Mouse (Mus musculus): ENCODE measurements at regions not wholly inside any gene's neighbourhood (a gene's known extent, or its start where the extent isn't known, plus 50 kb on each side); places are given as distances from the start of the nearest gene placed in this dataset.

- DNase-seq: no peak
- intact Hi-C loops (cut with DNase I): no loop called here
Observed at GRCm38 (mm10) chr10:117517800-117518770, 111.2 kb upstream of the Cpm start.

GRCm38 (mm10) chr10:117517071-117517714 lies 112.1 kb upstream of the Cpm start:
- intact Hi-C loops (cut with DNase I): no loop called here
- no peak for DNase-seq

DNA sequence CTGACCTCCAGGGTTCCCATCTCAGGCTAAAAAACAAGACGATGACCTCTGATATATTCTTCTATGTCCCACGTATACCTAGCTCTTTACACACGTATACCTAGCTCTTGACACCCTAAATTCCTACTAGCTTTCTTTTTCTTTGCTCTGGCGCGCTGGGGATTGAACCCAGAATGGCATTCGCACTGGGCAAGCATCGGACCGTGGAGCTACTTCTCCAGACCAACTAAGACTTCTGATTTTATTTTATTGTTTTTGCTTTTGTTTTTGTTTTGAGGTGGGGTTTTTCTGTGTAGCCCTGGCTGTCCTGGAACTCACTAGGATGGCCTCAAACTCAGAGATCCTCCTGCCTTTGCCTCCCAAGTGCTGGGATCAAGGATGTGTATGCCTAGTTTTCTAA lies 112.8 kb upstream of the Cpm start:
- intact Hi-C loops (cut with DNase I): no loop called here
- DNase-seq: no peak

- intact Hi-C loops (cut with DNase I): loop anchor here (1.0 kb wide), 1 partner anchor 162 kb away; no protein-coding TSS in a partner anchor
- DNase-seq: peak; percentile 35 to 36
Observed at GRCm38 (mm10) chr10:117515777-117516501, 113.4 kb upstream of the Cpm start.

DNA sequence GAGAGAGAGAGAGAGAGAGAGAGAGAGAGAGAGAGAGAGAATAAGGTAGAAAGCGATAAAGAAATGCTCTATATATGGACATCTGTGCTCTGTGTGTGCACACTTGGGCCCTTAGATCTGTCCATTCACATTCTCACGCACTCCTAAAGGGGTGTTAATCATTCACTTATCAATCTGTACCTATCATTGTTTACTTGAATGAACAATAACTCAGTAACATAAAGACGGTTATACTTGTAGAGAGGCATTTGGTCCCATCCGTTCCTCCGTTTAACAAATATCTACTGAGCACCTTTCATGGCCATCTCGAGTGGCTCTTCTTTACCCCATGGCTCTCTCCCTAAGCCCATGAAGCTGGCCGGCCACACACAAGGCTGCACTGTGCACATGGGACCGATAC lies 114.3 kb upstream of the Cpm start:
- DNase-seq: no peak
- intact Hi-C loops (cut with DNase I): loop anchor here (1.0 kb wide), 1 partner anchor 163 kb away; no protein-coding TSS in a partner anchor

DNA sequence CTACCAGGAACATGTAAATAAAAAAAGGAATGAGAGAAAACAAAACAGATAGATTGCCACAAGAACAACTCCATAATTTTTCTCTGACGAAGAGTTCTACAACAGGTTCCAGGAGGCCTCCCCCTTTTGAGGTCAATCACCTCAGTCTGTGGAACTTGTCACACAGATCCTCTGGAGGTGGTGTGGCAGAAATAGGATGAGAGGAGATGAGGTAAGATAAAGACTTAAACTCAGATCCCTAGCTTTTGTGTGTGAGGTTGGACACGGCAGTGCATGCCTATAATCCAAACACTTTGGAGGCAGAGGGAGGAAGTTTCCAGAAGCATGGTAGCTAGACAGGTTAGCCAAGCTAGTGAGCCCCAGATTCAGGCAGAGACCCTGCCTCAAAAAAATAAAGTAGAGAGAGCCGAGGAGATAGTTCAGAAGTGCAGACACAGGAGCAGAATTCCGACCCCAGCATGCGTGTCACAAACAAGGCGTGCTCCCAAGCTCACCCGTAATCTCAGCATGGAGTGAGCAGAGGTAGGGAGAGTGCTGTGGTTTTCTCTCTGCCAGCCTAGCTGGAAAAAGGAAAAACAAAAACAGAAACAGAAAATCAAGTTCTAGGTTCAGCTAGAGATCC lies 115.3 kb upstream of the Cpm start:
- no peak for DNase-seq
- intact Hi-C loops (cut with DNase I): no loop called here

GRCm38 (mm10) chr10:117512424-117513257 lies 116.7 kb upstream of the Cpm start:
- no peak for DNase-seq
- intact Hi-C loops (cut with DNase I): no loop called here

DNA sequence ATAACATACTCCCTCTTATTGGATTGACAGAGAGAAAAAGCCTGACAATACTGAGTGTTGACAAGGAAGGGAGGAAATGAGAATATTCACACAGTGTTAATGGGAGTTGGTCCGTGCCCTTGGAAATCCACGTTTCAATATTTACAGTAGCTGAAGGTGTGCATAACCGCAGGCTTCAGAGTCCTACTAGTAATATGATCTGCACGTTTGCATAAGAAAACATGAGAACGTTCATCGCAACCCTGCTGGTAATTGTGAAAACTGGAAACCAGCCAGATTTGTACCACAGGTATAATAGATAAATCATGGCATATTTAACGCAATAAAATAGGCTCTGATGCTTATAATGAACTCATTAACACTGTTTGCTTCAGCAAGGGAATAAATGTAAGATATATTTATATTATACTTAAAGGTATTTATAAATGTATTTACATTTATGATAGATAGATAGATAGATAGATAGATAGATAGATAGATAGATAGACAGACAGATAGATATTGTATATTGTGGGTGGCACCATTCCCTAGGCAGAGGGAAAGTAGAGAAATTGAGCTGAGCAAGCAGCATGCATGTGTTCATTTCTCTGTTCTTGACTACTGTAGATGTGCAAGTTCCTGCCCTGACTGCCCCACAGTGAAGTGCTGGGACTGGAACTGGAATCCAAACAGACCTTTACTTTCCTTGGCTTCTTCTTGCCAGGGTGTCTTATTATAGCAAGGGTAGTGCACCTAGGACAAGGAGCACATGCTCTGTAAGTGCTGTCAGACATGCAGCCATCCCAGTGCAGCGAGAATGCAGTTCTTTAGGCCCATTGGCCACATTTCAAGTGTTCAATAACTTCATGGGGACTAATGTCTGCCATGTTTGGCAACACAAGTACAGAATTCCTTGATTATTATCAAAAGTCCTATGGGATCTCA lies 117.6 kb upstream of the Cpm start:
- no peak for DNase-seq
- intact Hi-C loops (cut with DNase I): no loop called here

DNA sequence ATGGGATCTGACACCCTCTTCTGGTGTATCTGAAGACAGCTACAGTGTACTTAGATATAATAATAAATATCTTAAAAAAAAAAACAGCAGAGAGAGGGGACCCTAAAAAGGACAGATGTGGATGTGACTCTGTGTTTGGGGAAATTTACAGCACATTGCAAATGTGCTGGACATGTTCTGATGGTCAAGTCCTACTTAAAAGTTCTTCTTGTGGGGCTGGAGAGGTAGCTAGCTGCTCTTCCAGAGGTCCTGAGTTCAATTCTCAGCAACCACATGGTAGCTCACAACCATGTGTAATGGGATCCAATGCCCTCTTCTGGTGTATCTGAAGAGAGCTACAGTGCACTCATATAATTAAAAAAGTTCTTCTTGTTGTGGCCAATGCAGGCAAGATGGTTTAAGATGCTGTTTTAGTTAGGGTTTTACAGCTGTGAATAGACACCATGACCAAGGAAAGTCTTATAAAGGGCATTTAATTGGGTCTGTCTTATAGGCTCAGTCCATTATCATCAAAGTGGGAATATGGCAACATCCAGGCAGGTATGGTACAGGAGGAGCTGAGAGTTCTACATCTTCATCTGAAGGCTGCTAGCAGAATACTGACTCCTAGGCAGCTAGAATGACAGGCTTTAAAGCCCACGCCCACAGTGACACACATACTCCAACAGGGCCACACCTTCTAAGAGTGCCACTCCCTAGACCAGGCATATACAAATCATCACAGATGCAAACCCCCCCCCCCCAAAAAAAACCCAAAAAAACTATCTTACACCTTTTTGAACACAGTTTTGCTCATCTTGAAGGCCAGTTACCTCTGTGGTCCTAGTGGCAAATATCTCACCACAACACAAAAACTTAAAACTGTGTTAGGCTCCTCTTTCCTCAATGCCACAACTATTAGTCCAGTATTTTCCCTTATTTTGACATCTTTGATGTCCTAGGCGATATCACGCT lies 118.5 kb upstream of the Cpm start:
- DNase-seq: no peak
- intact Hi-C loops (cut with DNase I): no loop called here

DNA sequence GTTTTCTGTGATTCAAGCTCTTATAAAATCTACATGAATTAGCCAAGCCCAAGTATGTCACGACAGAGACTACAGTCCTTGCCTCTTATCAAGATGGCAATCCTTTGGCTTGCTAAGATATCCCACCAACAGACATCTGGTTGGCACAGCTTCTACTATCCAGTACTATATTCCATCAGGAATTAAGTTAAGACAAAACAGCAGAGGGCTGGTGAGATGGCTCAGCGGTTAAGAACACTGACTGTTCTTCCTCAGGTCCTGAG lies 119.1 kb upstream of the Cpm start:
- intact Hi-C loops (cut with DNase I): no loop called here
- DNase-seq: no peak

DNA sequence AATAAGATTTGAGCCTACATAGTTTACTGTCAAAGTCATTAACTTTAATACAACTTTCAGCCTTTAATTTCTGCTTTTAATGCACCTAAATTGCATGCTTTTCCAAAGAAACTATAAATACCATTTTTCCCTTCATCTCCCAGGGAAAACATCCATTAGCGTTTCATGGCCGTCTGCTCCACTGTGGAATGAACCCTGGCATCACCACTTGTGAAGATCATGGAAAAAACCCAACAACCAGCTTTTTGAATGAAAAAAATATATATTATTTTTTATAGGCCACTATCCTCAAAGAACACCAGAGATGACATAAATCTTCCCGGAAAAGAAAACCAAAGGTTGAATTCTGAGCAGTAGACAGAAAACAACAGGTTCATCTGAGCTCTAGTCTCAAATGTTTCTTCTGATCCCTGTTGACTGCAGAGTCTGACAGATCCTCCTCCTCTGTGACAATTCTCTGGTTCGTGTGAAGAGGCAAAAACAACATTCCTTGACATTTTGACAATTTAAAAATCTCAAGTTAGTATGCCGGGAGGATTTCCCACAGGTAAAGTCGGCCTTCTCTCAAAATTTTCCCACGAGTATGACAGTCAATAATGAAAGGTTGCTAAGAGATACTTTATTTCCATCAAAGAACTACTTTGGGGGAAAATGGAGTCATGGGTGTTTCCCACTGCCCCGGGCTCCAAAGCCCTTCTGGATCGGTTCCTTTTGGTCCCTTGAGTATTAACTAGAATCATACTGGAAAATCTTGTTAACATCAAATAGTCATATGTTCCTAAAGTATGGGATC lies 119.7 kb upstream of the Cpm start:
- intact Hi-C loops (cut with DNase I): no loop called here

GRCm38 (mm10) chr10:117506252-117506992 lies 122.9 kb upstream of the Cpm start:
- intact Hi-C loops (cut with DNase I): no loop called here
- DNase-seq: no peak

More for the DNA sequence above, 119.7 kb upstream of the Cpm start:
- DNase-seq: no peak

GRCm38 (mm10) chr10:117505529-117505928 lies 123.8 kb upstream of the Cpm start:
- intact Hi-C loops (cut with DNase I): no loop called here
- DNase-seq: no peak

GRCm38 (mm10) chr10:117505057-117505456 lies 124.2 kb upstream of the Cpm start:
- DNase-seq: no peak
- intact Hi-C loops (cut with DNase I): no loop called here

DNA sequence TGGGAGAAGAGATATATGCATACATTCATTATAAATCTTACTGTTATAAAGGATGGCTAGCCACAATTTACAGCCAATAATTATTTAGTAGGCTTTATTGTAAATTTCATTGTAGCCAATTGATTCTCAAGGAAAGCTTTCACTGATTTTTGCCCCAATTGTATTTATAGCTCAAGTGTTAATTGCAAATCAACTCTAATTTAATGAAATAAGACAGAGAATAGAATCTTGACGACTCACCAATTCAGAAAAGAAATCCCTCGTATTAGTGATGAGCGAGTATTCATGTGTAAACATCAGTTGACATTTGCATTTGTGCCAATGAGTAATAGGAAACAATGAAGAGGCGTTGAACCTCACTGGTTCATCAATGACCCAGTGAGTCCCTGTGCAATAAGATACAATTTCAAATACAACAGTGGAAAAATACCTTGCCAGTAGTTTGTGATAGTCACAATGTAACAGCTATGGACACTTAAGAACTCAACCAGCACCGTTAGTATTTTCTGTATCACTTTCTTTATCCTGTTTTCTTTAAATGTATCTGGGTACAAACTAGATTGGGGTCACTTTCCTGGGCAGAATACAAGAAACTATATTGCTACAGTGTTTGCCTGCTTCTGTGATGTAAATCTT lies 124.6 kb upstream of the Cpsf6 start:
- intact Hi-C loops (cut with DNase I): no loop called here
- DNase-seq: no peak

Measured in heart, postnatal 10 days (tissue).